Mouse (Mus musculus) cerebellum, adult 18-20 months (tissue): ENCODE results near the gene Ryr2.

ENCODE experiments used
- DNase-seq, 2 experiments: peaks; one replicate each; pipeline ENCODE4 v3.0.0; 2021

Ryr2 gene

GRCm38 (mm10) chr13:12093146-12093545 is 13.6 kb downstream of the Ryr2 start:
- DNase-seq: no peak

GRCm38 (mm10) chr13:12092379-12093107 is 14.2 kb downstream of the Ryr2 start:
- peak; percentile 52 to 71 for DNase-seq

- no peak for DNase-seq
Observed at GRCm38 (mm10) chr13:12084112-12084475, 22.7 kb downstream of the Ryr2 start.

- DNase-seq: no peak
Observed at GRCm38 (mm10) chr13:12083443-12084111, 23.2 kb downstream of the Ryr2 start.

- DNase-seq: no peak
Observed at GRCm38 (mm10) chr13:12080590-12080989, 26.2 kb downstream of the Ryr2 start.

GRCm38 (mm10) chr13:12079536-12079935 is 27.2 kb downstream of the Ryr2 start:
- no peak for DNase-seq

GRCm38 (mm10) chr13:12074897-12075296 is 31.8 kb downstream of the Ryr2 start:
- no peak for DNase-seq

- DNase-seq: no peak
Observed at GRCm38 (mm10) chr13:12072571-12072970, 34.2 kb downstream of the Ryr2 start.

- DNase-seq: no peak
Observed at GRCm38 (mm10) chr13:12072112-12072511, 34.6 kb downstream of the Ryr2 start.

- DNase-seq: peak; percentile 32 to 40
Observed at GRCm38 (mm10) chr13:12070157-12071129, 36.3 kb downstream of the Ryr2 start.

- DNase-seq: no peak
Observed at GRCm38 (mm10) chr13:12064576-12064975, 42.2 kb downstream of the Ryr2 start.

- no peak for DNase-seq
Observed at GRCm38 (mm10) chr13:12063561-12063960, 43.2 kb downstream of the Ryr2 start.

GRCm38 (mm10) chr13:12057357-12057771 is 49.4 kb downstream of the Ryr2 start:
- DNase-seq: peak; percentile 58 to 63

GRCm38 (mm10) chr13:12055913-12056312 is 50.8 kb downstream of the Ryr2 start:
- DNase-seq: no peak

- no peak for DNase-seq
Observed at GRCm38 (mm10) chr13:12053910-12054309, 52.8 kb downstream of the Ryr2 start.

GRCm38 (mm10) chr13:12050809-12051208 is 55.9 kb downstream of the Ryr2 start:
- DNase-seq: no peak

- DNase-seq: no peak
Observed at GRCm38 (mm10) chr13:12047059-12047458, 59.7 kb downstream of the Ryr2 start.

- no peak for DNase-seq
Observed at GRCm38 (mm10) chr13:12044751-12045150, 62.0 kb downstream of the Ryr2 start.

GRCm38 (mm10) chr13:12042891-12043491 is 63.8 kb downstream of the Ryr2 start:
- DNase-seq: peak; percentile 78 to 81

GRCm38 (mm10) chr13:12039967-12040366 is 66.8 kb downstream of the Ryr2 start:
- no peak for DNase-seq

GRCm38 (mm10) chr13:12038676-12039075 is 68.1 kb downstream of the Ryr2 start:
- DNase-seq: no peak

GRCm38 (mm10) chr13:12037241-12037640 is 69.5 kb downstream of the Ryr2 start:
- no peak for DNase-seq

- DNase-seq: no peak
Observed at GRCm38 (mm10) chr13:12036834-12037233, 69.9 kb downstream of the Ryr2 start.
